Mouse (Mus musculus) lung, postnatal 10 days (tissue): ENCODE results near the gene Cib3.

Source experiments
- DNase-seq: peaks from one replicate; pipeline ENCODE4 v3.0.0; 2021

Cib3 gene

GRCm38 (mm10) chr8:72212751-72213150 is at the start of gene Cib3:
TSS of gene Cib3 (minus strand) at chr8:72212837.
- no peak for DNase-seq

GRCm38 (mm10) chr8:72261872-72262271 is 49.2 kb upstream of the Cib3 start:
- peak; percentile 60 for DNase-seq

GRCm38 (mm10) chr8:72261431-72261830 is 48.8 kb upstream of the Cib3 start:
- DNase-seq: no peak

DNA sequence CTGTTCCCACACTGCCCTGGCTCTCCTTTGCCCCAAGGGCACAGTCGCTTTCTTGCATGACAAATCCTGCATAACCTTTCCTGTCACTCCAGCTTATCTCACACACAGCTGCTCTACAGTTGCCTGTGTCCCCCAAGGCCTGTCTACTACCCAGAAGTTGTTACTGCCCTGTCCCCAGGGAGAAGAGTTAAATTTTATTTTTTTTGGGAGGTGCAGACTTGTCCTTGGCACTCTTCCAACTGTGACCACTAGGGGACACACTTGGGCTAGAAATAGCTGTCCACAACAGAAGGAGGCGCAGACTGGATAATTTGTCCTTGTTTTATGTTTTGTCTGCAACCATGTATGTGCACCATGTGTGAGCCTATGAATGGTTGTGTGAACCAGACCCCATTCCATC is 48.4 kb upstream of the Cib3 start:
- DNase-seq: peak; percentile 85

DNA sequence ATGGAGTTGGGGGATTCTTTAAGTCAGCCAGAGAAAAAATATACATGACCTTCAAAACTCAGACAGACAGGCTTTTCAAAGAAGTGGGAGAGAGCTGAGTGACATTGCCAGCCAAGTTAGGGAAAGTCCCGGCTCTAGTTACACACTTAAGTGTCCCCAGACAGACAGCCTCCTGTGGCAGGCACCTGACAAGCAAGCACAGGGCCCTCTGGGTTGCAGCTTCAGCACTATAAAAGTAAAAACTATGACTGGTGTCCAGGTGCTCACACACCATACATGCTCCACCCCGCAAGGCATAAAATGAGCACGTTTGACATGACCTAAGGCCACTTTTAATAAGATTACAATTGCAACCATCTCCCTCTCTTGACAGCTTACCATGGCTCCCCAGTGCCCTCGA is 47.9 kb upstream of the Cib3 start:
- DNase-seq: no peak

DNA sequence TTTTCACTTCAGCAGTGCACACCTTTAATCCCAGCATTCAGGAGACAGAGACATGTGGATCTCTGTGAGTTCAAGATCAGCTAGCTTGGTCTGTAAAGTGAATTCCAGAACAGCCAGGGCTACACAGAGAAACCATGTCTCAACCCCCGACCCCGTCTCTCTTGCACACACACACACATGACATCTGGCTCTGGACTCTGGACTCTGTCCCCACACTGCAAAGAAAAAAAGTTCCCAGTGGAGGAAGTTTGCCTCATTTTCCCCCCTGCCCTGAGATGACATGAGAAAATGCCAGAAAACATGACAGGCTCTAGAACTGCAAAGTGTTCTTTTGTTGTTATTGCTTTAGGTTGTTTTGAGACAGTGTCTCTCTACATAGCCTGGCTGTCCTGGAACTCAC is 47.2 kb upstream of the Cib3 start:
- no peak for DNase-seq

DNA sequence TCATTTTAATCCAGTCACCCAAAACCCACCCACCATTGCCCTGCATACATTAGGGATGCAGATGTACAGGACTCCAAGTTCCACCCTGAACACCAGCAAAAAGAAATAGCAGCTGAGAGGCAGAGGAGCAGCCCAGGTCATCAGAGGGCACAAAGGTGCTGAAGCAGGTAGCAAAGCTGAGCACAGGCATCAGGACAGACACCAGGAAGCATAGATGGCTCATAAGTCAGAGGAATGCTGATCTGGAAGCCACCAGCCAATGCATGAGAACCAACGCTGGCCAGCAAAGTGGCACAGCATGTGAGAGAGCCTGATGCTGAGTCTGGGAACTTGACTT is 45.2 kb upstream of the Cib3 start:
- DNase-seq: no peak

DNA sequence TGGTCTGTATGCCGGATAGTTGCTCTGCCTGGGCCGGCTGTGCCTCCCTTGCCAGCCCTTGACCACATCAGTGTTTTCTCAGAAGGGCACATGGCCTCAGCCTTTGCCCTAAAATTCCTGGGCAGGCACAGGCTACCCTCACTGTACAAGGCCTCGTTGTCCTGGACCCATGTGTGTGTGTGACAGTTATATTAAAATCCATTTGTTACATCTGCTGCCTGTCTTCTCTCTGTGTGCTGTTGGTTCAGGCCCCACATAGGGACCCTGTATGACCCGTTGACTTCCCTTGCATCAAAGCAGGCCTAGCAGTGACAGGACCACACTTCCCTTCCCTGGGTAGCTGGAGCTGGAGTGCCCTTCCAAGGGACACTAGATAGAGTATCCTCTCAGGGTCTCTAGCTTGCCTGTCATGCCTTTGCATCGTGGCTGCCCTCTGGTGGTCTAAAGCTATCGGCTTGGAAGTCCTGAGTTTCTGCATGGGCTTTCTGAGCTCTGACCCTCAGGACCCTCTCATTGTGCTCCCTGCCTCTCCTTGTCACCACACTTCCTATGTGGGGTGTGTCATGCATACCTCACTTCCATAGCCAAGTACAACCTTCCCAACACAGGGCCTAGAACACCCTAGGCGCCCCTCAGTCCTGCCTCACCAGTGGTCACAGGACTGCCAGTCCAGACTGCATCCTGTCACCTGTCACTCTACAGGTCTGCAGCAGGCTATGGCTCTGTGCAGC is 44.7 kb upstream of the Cib3 start:
- DNase-seq: peak; percentile 70

GRCm38 (mm10) chr8:72244610-72245009 is 32.0 kb upstream of the Cib3 start:
- no peak for DNase-seq

DNA sequence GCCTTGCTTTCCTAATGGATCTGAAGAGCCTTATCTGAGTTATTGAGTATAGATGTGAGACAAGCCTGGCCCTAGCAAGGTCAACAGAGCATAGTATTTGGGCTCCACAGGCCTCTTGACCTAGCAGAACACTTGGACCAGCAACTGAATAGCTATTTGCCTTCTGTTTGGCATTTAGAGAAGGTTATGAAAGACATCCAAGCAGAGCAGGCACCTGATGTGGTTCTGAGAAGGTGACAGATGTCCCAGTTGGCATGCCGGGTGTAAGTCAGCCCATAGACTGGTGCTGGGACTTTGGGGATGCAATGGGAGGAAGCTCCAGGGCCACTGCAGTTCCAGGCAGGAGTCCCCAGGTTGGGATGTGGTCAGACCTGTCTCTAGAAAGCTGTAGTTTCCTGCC is 29.6 kb upstream of the Cib3 start:
- DNase-seq: no peak

DNA sequence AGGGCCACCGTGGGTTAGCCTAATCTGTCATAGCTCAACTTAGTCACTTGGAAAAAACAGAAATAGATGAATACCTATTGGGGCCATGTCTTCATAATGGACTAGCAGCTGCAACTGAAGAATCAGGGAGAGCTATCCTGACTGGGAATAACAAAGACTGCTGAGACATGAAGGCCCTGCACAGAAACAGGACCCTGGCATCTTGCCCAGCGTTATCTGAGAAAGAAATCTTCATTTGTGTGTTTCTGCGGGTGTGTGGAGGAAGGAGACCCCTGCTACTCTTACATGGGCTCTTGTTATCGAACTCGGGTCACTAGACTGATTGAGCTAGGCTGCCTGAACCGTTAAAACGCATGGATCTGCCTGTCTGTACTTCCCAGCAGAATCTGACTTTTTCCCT is 28.3 kb upstream of the Cib3 start:
- peak; percentile 28 for DNase-seq

- no peak for DNase-seq
These were observed 27.7 kb upstream of the Cib3 start for GRCm38 (mm10) chr8:72240403-72240763.

- peak; percentile 99 for DNase-seq
These were observed 27.1 kb upstream of the Cib3 start, which contains the start of gene Ap1m1 for GRCm38 (mm10) chr8:72239499-72240402. TSS of gene Ap1m1 (plus strand) at chr8:72240018.

DNA sequence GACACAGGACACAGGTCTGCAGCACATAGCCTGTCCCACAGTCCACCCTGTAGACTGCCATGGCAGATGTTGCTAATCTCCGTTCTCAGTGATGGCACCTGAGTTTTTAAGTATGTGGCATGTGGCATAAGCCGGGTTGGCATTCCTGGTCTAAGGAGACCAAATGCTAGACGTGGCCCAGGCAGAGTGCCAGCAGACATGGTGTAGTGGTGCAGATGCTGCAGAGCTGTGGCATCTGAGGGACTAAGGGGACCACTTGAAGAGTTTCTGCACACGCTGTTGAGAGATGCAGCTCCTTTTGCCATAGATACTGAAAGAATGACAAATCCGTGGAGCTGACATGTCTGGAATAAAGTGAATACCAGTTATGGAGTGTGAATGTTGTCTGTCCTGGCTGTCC is 10.0 kb upstream of the Cib3 start:
- no peak for DNase-seq

DNA sequence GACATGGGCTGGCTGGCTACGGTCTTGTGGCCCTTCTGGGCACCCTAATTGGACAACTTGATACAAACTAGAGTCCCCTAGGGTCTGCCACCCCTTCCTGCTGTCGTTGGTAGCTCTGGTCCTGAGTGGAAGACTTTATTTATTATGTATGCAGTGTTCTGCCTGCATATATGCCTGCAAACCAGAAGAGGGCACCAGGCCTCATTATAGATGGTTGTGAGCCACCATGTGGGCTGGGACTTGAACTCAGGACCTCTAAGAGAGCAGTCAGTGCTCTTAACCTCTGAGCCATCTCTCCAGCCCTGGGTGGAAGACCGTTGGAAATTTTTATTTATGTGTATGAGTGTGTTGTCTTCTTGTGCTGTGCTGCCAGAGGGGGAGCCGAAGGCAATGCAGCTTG is 8.1 kb upstream of the Cib3 start:
- no peak for DNase-seq

- DNase-seq: peak; percentile 96
These were observed 7.1 kb upstream of the Cib3 start, which contains the start of gene Fam32a for GRCm38 (mm10) chr8:72219541-72220363. TSS of gene Fam32a (plus strand) at chr8:72219730.

GRCm38 (mm10) chr8:72218781-72219540 is 6.3 kb upstream of the Cib3 start:
- DNase-seq: no peak

DNA sequence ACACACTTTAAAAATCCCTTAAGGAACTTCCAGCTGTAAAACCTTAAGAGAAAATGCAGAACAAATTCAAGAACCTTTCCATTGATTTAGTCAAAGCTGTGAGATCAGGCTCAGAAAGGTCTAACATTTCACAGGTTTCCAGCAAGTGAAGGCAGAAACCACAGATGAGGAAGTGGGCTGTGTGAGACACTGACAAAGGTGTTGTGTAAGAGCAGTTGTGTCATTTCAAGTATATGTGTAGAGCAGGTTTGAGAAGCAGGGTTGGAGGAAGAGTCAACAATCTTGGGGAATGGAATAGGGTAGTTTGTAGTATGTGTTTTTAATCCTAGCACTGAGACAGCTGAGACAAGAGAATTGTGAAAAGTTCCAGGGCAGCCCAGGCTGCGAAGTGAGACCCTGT is 3.2 kb upstream of the Cib3 start:
- no peak for DNase-seq

- peak; percentile 28 for DNase-seq
These were observed 2.4 kb upstream of the Cib3 start for GRCm38 (mm10) chr8:72215060-72215459.

DNA sequence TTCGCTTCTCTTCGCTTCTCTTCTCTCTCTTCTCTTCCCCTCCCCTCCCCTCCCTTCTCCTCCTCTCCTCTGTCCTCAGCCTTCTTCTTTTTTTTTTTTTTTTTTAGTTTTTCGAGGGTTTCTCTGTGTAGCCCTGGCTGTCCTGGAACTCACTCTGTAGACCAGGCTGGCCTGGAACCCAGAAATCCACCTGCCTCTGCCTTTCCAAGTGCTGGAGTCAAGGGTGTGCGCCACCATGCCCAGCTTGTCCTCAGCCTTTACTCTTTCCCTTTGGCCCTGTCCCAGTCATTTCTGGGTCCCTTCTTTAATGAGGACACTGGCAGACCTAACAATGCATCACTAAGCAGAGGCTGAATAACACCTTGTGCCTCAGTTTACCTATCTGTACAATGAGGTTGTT is 899 bp upstream of the Cib3 start, which contains the start of gene Gm11034:
Gene Gm11034 (minus strand): TSS at position 101 of the 400 bp plus-strand sequence.
- DNase-seq: no peak

DNA sequence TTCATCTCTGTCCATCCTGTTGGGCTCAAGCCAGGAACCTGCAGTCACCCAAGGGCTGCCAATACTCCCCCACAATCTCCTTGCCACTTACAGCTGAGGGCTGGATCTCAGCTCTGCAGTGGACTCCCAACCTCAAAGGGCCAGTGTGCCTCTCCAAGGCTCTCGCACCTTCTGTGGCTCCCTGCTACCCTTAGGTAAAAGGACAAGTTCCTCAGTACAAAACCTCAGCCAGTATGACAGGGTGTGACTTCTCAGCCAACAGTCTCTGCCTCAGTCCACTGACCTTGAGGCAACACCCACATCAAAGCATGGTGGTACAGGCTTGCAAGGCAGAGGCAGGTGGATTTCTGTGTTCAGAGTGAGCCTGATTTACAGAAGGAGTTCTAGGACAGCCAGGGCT is 791 bp downstream of the Cib3 start:
- no peak for DNase-seq

DNA sequence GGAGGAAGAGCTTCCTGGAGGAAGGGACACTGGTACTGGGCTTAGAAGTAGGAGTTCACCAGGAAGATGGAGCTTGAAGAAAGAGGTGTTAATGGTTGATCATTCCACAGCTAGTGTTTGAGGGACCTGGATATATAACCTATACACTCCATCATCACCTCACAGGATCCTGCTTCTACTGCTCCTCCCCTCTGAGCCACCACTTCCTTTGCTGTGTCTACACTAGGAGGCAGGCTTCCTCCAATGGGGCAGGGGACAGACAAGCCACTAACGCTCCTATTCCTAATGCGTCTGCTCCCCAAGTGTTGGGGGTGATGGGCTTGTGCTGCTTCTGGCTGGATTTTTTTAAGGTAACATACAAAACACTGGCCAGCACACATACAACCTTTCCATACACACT is 1.9 kb downstream of the Cib3 start:
- DNase-seq: no peak

- no peak for DNase-seq
These were observed 2.4 kb downstream of the Cib3 start for GRCm38 (mm10) chr8:72210222-72210621.
